Mouse (Mus musculus): ENCODE data around the gene Slc16a10.

The Slc16a10 gene

DNA sequence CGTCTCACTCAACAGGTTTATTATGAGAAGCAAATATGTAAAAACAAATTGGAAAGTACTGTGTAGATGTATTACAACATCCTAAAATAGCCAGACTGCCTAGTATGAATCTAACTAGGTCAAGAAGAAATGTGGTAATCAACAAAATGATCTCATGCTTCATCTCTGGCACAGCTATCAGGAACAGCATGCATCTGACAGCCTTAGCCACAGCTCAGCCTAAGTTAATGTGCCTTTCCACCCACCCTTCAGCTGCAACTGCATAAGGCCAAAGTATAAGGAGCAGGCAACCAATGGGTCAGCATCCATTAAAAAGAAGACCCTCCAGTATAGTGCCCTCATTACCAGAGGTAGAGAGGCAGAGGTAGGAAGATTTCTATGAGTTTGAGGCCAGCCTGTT lies 34.1 kb downstream of the Slc16a10 start:
- DNase-seq: no peak

DNA sequence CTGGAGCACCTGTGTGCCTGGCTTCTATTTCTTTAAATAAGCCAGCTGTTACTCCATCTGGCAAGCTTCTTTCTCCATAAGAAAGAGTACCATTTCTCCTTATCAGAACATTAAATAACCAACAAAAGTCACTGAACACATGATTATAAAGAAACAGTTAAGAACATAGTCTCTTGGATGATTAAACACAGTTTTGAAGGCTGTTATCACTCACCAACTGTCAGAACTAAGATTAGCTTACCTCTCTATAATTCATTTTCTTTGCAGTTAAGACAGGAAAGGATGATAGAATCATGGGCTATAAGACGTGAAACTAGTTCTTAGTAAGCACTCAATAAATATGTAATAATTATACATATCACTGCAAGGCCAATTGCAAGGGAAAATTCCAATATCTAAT lies 36.9 kb downstream of the Slc16a10 start:
- no peak for DNase-seq

- no peak for DNase-seq
Observed at GRCm38 (mm10) chr10:40103790-40104189, 38.3 kb downstream of the Slc16a10 start.

- no peak for DNase-seq
Observed at GRCm38 (mm10) chr10:40102986-40103385, 39.1 kb downstream of the Slc16a10 start.

GRCm38 (mm10) chr10:40102166-40102565 lies 39.9 kb downstream of the Slc16a10 start:
- no peak for DNase-seq

GRCm38 (mm10) chr10:40098441-40098840 lies 43.6 kb downstream of the Slc16a10 start:
- no peak for DNase-seq

DNA sequence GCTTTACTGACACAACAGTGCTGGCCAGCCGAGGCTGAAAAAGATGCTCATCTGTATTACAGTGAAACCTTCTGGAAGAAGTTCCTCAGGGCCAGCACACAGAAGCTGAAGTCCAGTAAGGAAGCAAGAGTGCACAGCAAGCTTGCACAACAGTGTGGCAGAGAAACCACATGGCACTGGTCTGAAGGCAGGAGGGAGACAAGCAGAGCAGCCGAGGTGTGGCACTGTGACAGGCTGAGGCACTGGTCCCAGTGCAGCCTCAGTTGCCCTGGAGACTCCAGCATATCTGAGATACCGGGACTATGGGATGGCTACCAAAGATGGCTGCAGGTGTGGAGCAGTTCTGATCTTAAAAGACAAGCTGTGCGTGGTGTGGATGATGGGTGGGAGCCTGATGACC lies 44.5 kb downstream of the Slc16a10 start:
- no peak for DNase-seq

DNA sequence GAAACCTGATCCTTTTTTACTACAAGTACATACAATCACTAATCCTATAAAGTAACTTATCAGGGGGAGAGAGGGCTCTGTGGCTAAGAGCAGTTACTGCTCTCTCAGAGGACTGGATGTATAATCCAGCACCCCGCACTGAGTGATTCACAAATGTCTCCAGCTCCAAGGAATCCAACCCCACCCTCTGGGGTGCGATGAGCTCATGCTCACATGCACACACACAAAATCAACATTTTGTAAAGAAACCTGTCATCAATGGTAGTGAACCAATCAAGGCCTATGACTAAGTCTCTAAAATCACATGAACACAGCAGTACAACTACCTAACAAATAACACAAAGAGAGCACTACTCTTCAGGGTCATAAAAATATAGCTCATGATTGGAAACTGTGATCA lies 47.3 kb downstream of the Slc16a10 start:
- no peak for DNase-seq

- DNase-seq: no peak
Observed at GRCm38 (mm10) chr10:40093526-40093925, 48.5 kb downstream of the Slc16a10 start.

- DNase-seq: no peak
Observed at GRCm38 (mm10) chr10:40091455-40091854, 50.6 kb downstream of the Slc16a10 start.

GRCm38 (mm10) chr10:40090504-40091428 lies 51.3 kb downstream of the Slc16a10 start:
- DNase-seq: no peak

DNA sequence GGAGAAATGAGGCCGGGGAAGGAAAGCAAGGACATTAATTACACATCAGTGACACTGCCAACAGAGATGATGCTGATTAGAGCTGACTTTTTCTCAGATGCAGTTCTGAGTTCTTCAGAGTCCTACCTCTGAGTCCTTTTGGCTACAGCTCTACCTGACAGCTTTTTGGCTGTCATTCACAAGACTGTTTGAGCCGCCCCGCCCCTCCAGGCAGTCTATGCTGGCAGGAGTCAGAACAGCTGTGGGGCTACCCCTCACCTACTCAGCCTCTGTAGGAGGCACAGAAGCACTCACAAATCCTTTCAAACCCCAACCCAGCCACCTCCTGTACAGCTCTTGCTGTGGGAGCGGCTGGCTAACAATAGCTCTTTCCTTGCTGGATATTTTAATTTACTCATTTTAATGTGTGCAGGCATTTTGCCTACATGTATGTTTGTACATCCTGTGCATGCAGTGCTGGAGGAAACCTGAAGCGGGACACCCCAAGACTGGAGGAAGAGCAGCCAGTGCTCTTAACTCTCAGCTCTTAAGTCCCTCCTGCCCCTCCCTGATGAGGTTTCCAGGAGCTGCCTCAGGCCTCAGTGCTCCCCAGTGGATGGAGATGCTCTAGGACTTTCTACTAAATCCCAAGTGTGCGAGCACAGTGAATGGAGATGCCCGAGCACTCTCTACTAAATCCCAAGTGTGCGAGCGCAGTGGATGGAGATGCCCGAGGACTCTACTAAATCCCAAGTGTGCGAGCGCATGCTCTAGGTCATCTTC lies 57.5 kb downstream of the Slc16a10 start:
- peak; percentile 53 for DNase-seq

DNA sequence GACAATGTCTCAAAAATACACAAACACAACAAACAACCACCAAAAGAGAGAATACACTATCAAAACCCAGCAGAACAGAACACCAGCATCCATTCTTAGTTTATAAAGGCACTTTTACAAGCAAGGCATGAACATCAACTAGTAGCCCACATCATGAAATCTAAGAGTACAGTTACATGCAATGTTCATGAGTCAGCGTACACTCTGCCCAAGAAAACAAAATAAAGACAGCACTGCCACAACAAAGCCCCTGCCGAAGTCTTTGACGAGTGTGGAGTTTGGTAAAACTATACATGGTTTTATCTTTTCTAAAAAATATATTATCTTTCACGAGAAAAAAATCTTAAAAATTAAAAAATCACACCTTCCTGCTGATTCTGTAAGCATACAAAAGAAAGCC lies 58.5 kb downstream of the Slc16a10 start:
- no peak for DNase-seq

DNA sequence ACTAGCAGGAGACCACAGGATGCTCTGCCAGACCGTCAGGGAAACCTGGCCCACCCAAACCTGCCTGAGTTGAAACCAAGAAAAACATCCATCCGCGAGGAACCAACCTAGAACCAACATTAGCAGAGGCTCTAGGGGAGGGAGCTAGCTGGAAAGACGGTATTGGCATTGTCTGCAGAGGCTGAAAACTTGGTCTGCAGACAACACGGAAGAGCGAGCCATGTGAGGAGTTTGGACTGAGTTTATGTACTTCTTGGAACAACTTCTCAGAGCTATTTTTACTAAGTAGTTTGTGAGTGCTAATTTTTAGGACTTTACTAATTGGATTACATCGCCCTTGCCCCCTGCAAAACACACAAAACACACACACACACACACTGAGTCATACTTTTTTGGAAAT lies 59.4 kb downstream of the Slc16a10 start:
- no peak for DNase-seq

GRCm38 (mm10) chr10:40080533-40080932 lies 61.5 kb downstream of the Slc16a10 start:
- no peak for DNase-seq

DNA sequence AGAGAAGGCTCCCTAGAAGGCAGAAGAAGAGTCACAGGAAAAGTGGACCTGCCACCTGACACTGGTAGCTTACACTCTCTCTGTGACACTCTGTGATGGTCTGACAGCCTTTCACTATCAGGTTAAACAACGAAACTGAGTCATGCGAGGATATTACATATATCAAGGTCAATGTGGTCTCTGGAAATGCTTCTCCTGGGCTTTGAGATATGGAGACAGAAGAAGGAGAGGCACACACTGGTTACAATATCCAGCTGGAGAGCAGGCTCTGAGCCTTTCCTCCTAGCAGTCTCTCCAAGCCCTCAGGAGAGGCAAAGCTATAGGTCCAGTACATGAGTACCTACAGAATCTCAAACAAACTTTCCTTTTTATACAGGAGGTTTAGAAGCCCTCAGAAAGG lies 62.8 kb downstream of the Slc16a10 start:
- DNase-seq: no peak

GRCm38 (mm10) chr10:40077960-40078353 lies 64.1 kb downstream of the Slc16a10 start:
- no peak for DNase-seq

GRCm38 (mm10) chr10:40077346-40077959 lies 64.6 kb downstream of the Slc16a10 start:
- DNase-seq: no peak

DNA sequence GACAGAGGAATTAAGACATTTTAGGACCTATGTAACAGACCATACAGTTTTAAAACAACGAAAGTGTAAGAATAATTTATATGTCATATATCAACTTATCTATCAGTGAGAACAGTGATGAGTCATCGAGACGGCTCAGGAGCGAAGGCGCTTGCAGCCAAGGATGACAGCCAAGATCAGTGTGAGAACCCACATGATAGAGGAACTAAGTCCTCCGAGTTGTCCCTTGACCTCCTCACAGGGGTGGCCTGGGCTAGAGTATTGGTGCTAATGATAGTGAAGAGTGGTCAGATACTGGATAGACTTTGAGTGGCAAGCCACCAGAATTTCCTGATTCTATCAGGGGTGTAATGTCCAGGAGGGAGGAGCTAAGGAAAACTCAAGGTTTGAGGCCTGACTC lies 68.5 kb downstream of the Slc16a10 start:
- DNase-seq: no peak

GRCm38 (mm10) chr10:40070684-40071083 lies 71.4 kb downstream of the Slc16a10 start:
- no peak for DNase-seq

DNA sequence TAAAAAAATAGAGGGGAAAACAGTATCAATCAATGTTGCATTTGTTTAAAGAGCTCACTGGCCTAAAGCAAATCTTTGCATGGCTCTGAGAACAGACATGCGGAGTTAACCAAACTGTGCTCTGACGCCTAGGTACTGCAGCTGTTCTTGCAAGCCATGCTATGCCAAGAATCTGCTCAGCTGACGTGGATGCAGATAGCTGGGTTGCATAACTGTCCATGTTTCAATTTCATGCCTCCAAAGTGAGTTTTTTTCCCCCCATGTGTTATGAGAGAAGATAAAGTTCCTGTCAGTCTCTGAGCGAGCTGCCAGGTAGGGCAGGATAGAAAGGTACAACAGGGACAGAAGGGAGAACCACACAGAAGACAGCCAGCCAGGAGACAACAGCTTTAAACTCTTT lies 72.8 kb downstream of the Slc16a10 start:
- no peak for DNase-seq

DNA sequence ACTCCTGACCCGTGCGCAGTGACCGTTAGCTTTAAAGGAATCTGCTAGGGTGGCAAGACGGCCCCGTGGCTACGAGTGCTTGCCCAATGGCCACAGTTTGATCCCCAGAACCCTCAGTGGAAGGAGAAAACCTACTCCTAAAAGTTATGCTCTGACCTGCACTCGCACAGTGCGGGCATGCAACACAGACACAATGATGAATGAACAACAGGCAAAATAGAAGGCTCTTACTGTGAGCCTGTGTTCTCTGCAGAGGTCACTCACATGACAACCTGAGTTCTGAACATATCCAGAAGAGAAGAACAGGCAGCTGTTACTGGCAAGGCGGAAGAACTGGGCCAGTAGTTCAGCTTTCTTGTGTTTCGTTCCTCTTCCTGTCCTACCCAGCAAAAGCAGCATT lies 73.5 kb downstream of the Slc16a10 start:
- DNase-seq: no peak

DNA sequence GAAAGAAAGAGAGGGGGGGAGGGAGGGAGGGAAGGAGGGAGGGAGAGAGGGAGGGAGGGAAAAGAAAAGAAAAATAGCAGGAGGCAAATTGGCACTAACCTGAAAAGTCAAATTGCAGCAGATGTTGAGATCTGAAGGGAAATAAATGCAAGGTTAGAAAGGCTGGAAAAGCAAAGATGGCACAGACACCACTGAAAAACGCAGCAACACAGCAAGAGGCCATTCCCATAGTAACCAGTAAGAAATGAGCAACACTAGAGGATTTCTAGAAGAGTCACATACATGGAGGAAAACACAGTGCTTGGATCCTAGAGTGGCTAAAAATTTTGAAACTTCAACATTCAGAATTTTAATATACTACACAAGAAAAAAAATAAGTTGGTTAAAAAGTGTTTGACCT lies 74.5 kb downstream of the Slc16a10 start:
- DNase-seq: no peak

GRCm38 (mm10) chr10:40067071-40067470 lies 75.0 kb downstream of the Slc16a10 start:
- DNase-seq: no peak
